Mouse (Mus musculus) E14TG2a.4 (cell line): ENCODE measurements around the gene Lhx1.

Experiments
- CTCF ChIP-seq: conservative IDR thresholded peaks from 2 replicates; pipeline ENCODE4 v1.5.1; 2014; ENCODE audit warnings: low read length
- NANOG ChIP-seq: IDR thresholded peaks from 2 replicates; pipeline ENCODE4 v1.6.1; 2014; ENCODE audit warnings: borderline replicate concordance, low read length, mixed read lengths
- POU5F1 ChIP-seq: IDR thresholded peaks from 2 replicates; pipeline ENCODE4 v1.6.1; 2014; ENCODE audit warnings: low read length, borderline replicate concordance

DNA sequence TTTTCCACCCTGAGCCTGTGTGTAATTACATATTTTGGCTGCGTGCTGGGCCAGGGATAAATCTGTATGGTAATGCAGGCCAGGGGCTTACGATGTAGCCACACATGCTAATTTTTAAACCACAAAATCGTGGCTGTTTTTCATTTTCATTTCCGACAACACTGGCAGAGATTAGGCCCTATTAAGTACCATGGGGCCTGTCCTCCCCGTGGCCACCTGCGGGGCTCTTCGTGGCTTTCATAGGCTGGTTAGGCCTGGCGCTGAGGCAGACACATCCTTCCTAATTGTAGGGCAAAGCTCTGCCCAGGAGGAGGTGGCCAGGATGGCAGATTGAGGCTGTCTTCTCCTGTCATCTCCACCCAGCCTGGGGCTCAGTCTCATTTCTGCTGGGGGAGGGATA lies 48.3 kb upstream of the Lhx1 start:
- no peak for TF ChIP-seq CTCF
- no peak for TF ChIP-seq POU5F1
- TF ChIP-seq NANOG = no peak
